ENCODE assay signal across 8 mouse cellular contexts in the genomic region with DNA sequence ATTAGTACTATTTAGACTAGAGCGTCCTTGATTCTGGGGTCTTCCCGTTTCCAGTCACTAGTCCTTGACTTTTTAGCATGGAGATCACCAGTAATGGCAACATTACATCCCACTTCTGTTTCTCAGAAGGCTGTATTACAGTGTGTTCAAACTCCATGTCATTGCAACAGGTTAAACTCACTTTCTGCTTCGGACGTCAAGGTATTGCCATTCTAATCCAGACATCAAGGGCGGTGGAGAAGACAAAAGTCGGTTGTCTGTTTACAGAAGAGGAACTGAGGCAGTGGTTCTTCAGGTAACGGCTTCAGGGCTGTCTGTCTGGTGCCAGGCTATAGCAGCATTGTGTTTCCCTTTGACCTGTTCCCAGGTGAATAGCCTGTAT. TPM values are rescaled to one million over a fixed set of nuclear protein-coding genes. Genes with fewer than 3 reads are reported as not detected.
DNase-seq lines count a peak whose midpoint lies in the region; ATAC-seq and TF ChIP-seq lines count a peak whose summit lies in the region.

No protein-coding gene starts in this region.

- peak overlapping the region; percentile 70 for H3K4me2 ChIP-seq in heart, embryonic 12.5 days

- peak overlapping the region; percentile 74 for H3K4me3 ChIP-seq in heart, embryonic 12.5 days
- peak overlapping the region; percentile 81; the same call in 1 of the 2 replicates for H3K4me3 ChIP-seq in E14TG2a.4 (replicated peaks; ENCODE audit: low read length)
- H3K4me3 ChIP-seq in hindbrain, embryonic 10.5 days = peak overlapping the region; percentile 83

- no peaks in the 10 kb centered on the region for H3K27me3 ChIP-seq in heart, embryonic 12.5 days (replicated peaks)
- H3K27me3 ChIP-seq in E14TG2a.4 (ENCODE audit: insufficient read depth, low read length) = peaks cover 9% of the 10 kb centered on the region; the same call in 1 of the 2 replicates
- H3K27me3 ChIP-seq in hindbrain, embryonic 10.5 days (ENCODE audit: insufficient read depth, poor library complexity, severe bottlenecking) = no peaks in the 10 kb centered on the region

- H3K27ac ChIP-seq in heart, embryonic 12.5 days (ENCODE audit: poor library complexity, severe bottlenecking) = peak overlapping the region; percentile 89; the same call in 1 of the 2 replicates
- no peak overlapping the region for H3K27ac ChIP-seq in hindbrain, embryonic 10.5 days

- H3K36me3 ChIP-seq in heart, embryonic 12.5 days = peaks cover 40% of the 10 kb centered on the region
- H3K36me3 ChIP-seq in E14TG2a.4 (ENCODE audit: insufficient read depth, low read length) = peaks cover 14% of the 10 kb centered on the region
- peaks cover 35% of the 10 kb centered on the region for H3K36me3 ChIP-seq in hindbrain, embryonic 10.5 days

- DNase-seq in heart, postnatal 25 days (ENCODE audit: low spot score) = no peak
- DNase-seq in hindbrain, embryonic 10.5 days (ENCODE audit: low spot score) = no peak
- no peak for DNase-seq in left cerebral cortex, postnatal 36 days (ENCODE audit: low spot score in 2 of 2)
- no peak for DNase-seq in adrenal gland, adult 2 months
- no peak for DNase-seq in cerebellum, adult 9-10 months

- H3K9me3 ChIP-seq in heart, embryonic 12.5 days (replicated peaks) = no peaks in the 10 kb centered on the region
- no peaks in the 10 kb centered on the region for H3K9me3 ChIP-seq in E14TG2a.4 (ENCODE audit: low read length)
- H3K9me3 ChIP-seq in hindbrain, embryonic 10.5 days = no peaks in the 10 kb centered on the region

- no peak for ATAC-seq in heart, embryonic 12.5 days (ENCODE audit: insufficient number of reproducible peaks, low FRiP score)
- 0 out of 2 replicates have a peak, but pooled peaks have one; percentile 1 for ATAC-seq in megakaryocyte-erythroid progenitor cell, adult 5-6 weeks (replicated peaks; ENCODE audit: low FRiP score, low TSS enrichment, poor library complexity, severe bottlenecking)

- H3K9ac ChIP-seq in heart, embryonic 12.5 days = peak overlapping the region; percentile 93

- no peak for TF ChIP-seq CTCF in E14TG2a.4 (conservative IDR thresholded peaks at IDR 0.05; ENCODE audit: low read length)

- intact Hi-C loops in heart, postnatal 25 days (cut with DNase I) = loop anchor here (5.0 kb wide), 1 partner anchor 379 kb away; the partner anchor contains the start of gene Irgm1
- intact Hi-C loops in left cerebral cortex, postnatal 36 days (cut with DNase I) = loop anchor here (2.0 to 5.0 kb wide), 2 partner anchors 49 to 64 kb away; partner anchors contain the start of genes Btnl9 and Zfp62

- peaks cover 42% of the 10 kb centered on the region for H3K4me1 ChIP-seq in heart, embryonic 12.5 days (replicated peaks)
- peaks cover 48% of the 10 kb centered on the region for H3K4me1 ChIP-seq in E14TG2a.4 (replicated peaks; ENCODE audit: low read depth, low read length)
- H3K4me1 ChIP-seq in hindbrain, embryonic 10.5 days (replicated peaks) = peaks cover 47% of the 10 kb centered on the region

- WGBS in heart, embryonic 12.5 days = 63% methylated on average over 7 of the region's 7 CpGs
- WGBS in hindbrain, embryonic 10.5 days = 82% methylated on average over 7 of the region's 7 CpGs

RNA-seq across cellular contexts. Expression of gene Mgat1, which starts 7.4 kb away (rescaled TPM):
- polyA plus RNA-seq in heart, embryonic 12.5 days (2016; fragmentation: Nextera tagmentation; extraction: Ambion mirVana) = 45.7 TPM in 2 replicates
- total RNA-seq in heart, postnatal 25 days (2021) = 10 to 100 TPM; 49.1 to 64.1 TPM
- polyA plus RNA-seq in hindbrain, embryonic 10.5 days (2016; fragmentation: Nextera tagmentation; extraction: Ambion mirVana) = 39.9 and 43.2 TPM in 2 replicates
- 47.4 and 53.5 TPM in 2 replicates for total RNA-seq in megakaryocyte-erythroid progenitor cell, adult 5-6 weeks (2014; fragmentation: Nextera tagmentation)
- total RNA-seq in megakaryocyte-erythroid progenitor cell, adult 5-6 weeks (2017) = 28.1 and 34.2 TPM in 2 replicates
- 10 to 100 TPM; 66.0 to 78.6 TPM for total RNA-seq in left cerebral cortex, postnatal 36 days (2021)
- 100 to 1,000 TPM; 115 to 119 TPM for total RNA-seq in adrenal gland, adult 2 months (2021)
- 173 and 211 TPM in 2 replicates for polyA plus RNA-seq in adrenal gland, adult 2 months (2012; rRNA removed)

RNA-seq across cellular contexts. Expression of gene Olfr1393, which starts 26.7 kb away (rescaled TPM):
- polyA plus RNA-seq in heart, embryonic 12.5 days (2016; fragmentation: Nextera tagmentation; extraction: Ambion mirVana) = 0.08 and 0.27 TPM in 2 replicates
- total RNA-seq in heart, postnatal 25 days (2021) = under 1 TPM; 0.10 to 0.11 TPM
- polyA plus RNA-seq in hindbrain, embryonic 10.5 days (2016; fragmentation: Nextera tagmentation; extraction: Ambion mirVana) = not detected in 2 replicates
- not detected in 2 replicates for total RNA-seq in megakaryocyte-erythroid progenitor cell, adult 5-6 weeks (2014; fragmentation: Nextera tagmentation)
- total RNA-seq in megakaryocyte-erythroid progenitor cell, adult 5-6 weeks (2017) = not detected in 2 replicates
- total RNA-seq in left cerebral cortex, postnatal 36 days (2021) = under 1 TPM; 0.25 to 0.29 TPM
- under 1 TPM in 1 of 2 experiments, not detected in 1; 0.32 TPM for total RNA-seq in adrenal gland, adult 2 months (2021)
- polyA plus RNA-seq in adrenal gland, adult 2 months (2012; rRNA removed) = 0.04 TPM in 1 of 2 replicates, not detected in the other

RNA-seq across cellular contexts. Expression of gene Olfr1392, which starts 33.7 kb away (rescaled TPM):
- not detected in 2 replicates for polyA plus RNA-seq in heart, embryonic 12.5 days (2016; fragmentation: Nextera tagmentation; extraction: Ambion mirVana)
- total RNA-seq in heart, postnatal 25 days (2021) = not detected
- 0.10 TPM in 1 of 2 replicates, not detected in the other for polyA plus RNA-seq in hindbrain, embryonic 10.5 days (2016; fragmentation: Nextera tagmentation; extraction: Ambion mirVana)
- not detected in 2 replicates for total RNA-seq in megakaryocyte-erythroid progenitor cell, adult 5-6 weeks (2014; fragmentation: Nextera tagmentation)
- not detected in 2 replicates for total RNA-seq in megakaryocyte-erythroid progenitor cell, adult 5-6 weeks (2017)
- not detected for total RNA-seq in left cerebral cortex, postnatal 36 days (2021)
- total RNA-seq in adrenal gland, adult 2 months (2021) = not detected
- 0.22 TPM in 1 of 2 replicates, not detected in the other for polyA plus RNA-seq in adrenal gland, adult 2 months (2012; rRNA removed)

RNA-seq across cellular contexts. Expression of gene Zfp62, which starts 48.3 kb away (rescaled TPM):
- polyA plus RNA-seq in heart, embryonic 12.5 days (2016; fragmentation: Nextera tagmentation; extraction: Ambion mirVana) = 33.5 and 34.6 TPM in 2 replicates
- total RNA-seq in heart, postnatal 25 days (2021) = 10 to 100 TPM; 21.5 to 29.6 TPM
- 28.7 and 43.2 TPM in 2 replicates for polyA plus RNA-seq in hindbrain, embryonic 10.5 days (2016; fragmentation: Nextera tagmentation; extraction: Ambion mirVana)
- total RNA-seq in megakaryocyte-erythroid progenitor cell, adult 5-6 weeks (2014; fragmentation: Nextera tagmentation) = 56.5 and 67.6 TPM in 2 replicates
- 102 and 160 TPM in 2 replicates for total RNA-seq in megakaryocyte-erythroid progenitor cell, adult 5-6 weeks (2017)
- total RNA-seq in left cerebral cortex, postnatal 36 days (2021) = 10 to 100 TPM; 45.8 to 55.7 TPM
- total RNA-seq in adrenal gland, adult 2 months (2021) = 10 to 100 TPM; 25.8 to 40.9 TPM
- polyA plus RNA-seq in adrenal gland, adult 2 months (2012; rRNA removed) = 2.2 and 2.7 TPM in 2 replicates

RNA-seq across cellular contexts. Expression of gene Olfr10, which starts 53.2 kb away (rescaled TPM):
- not detected in 2 replicates for polyA plus RNA-seq in heart, embryonic 12.5 days (2016; fragmentation: Nextera tagmentation; extraction: Ambion mirVana)
- total RNA-seq in heart, postnatal 25 days (2021) = not detected
- polyA plus RNA-seq in hindbrain, embryonic 10.5 days (2016; fragmentation: Nextera tagmentation; extraction: Ambion mirVana) = not detected in 2 replicates
- not detected in 2 replicates for total RNA-seq in megakaryocyte-erythroid progenitor cell, adult 5-6 weeks (2014; fragmentation: Nextera tagmentation)
- not detected in 2 replicates for total RNA-seq in megakaryocyte-erythroid progenitor cell, adult 5-6 weeks (2017)
- total RNA-seq in left cerebral cortex, postnatal 36 days (2021) = not detected
- not detected for total RNA-seq in adrenal gland, adult 2 months (2021)
- polyA plus RNA-seq in adrenal gland, adult 2 months (2012; rRNA removed) = not detected in 2 replicates
